Mouse (Mus musculus) large intestine, adult 2 months (tissue): Measurements from ENCODE around the gene Gm13889. TPM values are rescaled to one million over a fixed set of nuclear protein-coding genes. Genes with fewer than 3 reads are reported as not detected.

ENCODE experiments used
- DNase-seq: peaks from one replicate; pipeline ENCODE4 v3.0.0-alpha.2; 2012; ENCODE audit warnings: low read depth, low spot score
- WGBS: fragments of 180-500 bp; shearing (Covaris S2); methylation state at CpG from one replicate; pipeline ENCODE4 v1.1.7; 2018; 5-methylcytosine and 5-hydroxymethylcytosine counted together
- polyA plus RNA-seq: library from polyadenylated mRNA; depleted of rRNA; stranded (reverse); fragments of >200 nt; gene quantifications from 2 replicates; pipeline ENCODE4 v1.2.3, GENCODE M21; 2012; rRNA removed

Gene Gm13889
- 14.9 and 17.2 TPM in 2 replicates for polyA plus RNA-seq

- 7% methylated on average over 59 of the region's 62 CpGs for WGBS
Measured at GRCm38 (mm10) chr2:93956908-93957784, at the start of gene Gm13889. TSS of gene Gm13889 (minus strand) at chr2:93957201.

GRCm38 (mm10) chr2:94002331-94002730 lies 45.3 kb upstream of the Gm13889 start:
- 8% methylated on average over 2 of the region's 2 CpGs for WGBS
- DNase-seq, result peak; percentile 42

More at GRCm38 (mm10) chr2:93956908-93957784, at the start of gene Gm13889:
- no peak for DNase-seq

- WGBS, result 80% methylated on average over 4 of the region's 4 CpGs
- no peak for DNase-seq
Measured at GRCm38 (mm10) chr2:94001918-94002317, 44.9 kb upstream of the Gm13889 start.

- DNase-seq, result no peak
- WGBS, result 92% methylated on average over 6 of the region's 6 CpGs
Measured at GRCm38 (mm10) chr2:94001411-94001810, 44.4 kb upstream of the Gm13889 start.

- 91% methylated on average over 6 of the region's 6 CpGs for WGBS
- DNase-seq, result no peak
Measured at GRCm38 (mm10) chr2:93996254-93996653, 39.3 kb upstream of the Gm13889 start, which contains the start of gene Gm27027. TSS of gene Gm27027 (minus strand) at chr2:93996354.

GRCm38 (mm10) chr2:93992810-93993209 lies 35.8 kb upstream of the Gm13889 start:
- 81% methylated on average over 3 of the region's 3 CpGs for WGBS
- no peak for DNase-seq

- no peak for DNase-seq
- WGBS, result 73% methylated on average over 5 of the region's 5 CpGs
Measured at GRCm38 (mm10) chr2:93992259-93992658, 35.3 kb upstream of the Gm13889 start.

- 73% methylated on average over 3 of the region's 3 CpGs for WGBS
- no peak for DNase-seq
Measured at GRCm38 (mm10) chr2:93991336-93991735, 34.3 kb upstream of the Gm13889 start.

GRCm38 (mm10) chr2:93988440-93988839 lies 31.4 kb upstream of the Gm13889 start:
- 72% methylated on average over 2 of the region's 2 CpGs for WGBS
- DNase-seq, result no peak

GRCm38 (mm10) chr2:93982457-93983235 lies 25.6 kb upstream of the Gm13889 start:
- 59% methylated on average over 4 of the region's 4 CpGs for WGBS

GRCm38 (mm10) chr2:93979249-93980120 lies 22.5 kb upstream of the Gm13889 start:
- 69% methylated on average over 7 of the region's 7 CpGs for WGBS
- DNase-seq, result no peak

More at GRCm38 (mm10) chr2:93982457-93983235, 25.6 kb upstream of the Gm13889 start:
- DNase-seq, result no peak

- no peak for DNase-seq
- 3% methylated on average over 37 of the region's 37 CpGs for WGBS
Measured at GRCm38 (mm10) chr2:93976436-93977252, 19.6 kb upstream of the Gm13889 start.

GRCm38 (mm10) chr2:93975526-93976435 lies 18.8 kb upstream of the Gm13889 start:
- 39% methylated on average over 21 of the region's 21 CpGs for WGBS
- DNase-seq, result no peak

GRCm38 (mm10) chr2:93975041-93975440 lies 18.0 kb upstream of the Gm13889 start:
- DNase-seq, result no peak
- WGBS, result 56% methylated on average over 7 of the region's 7 CpGs

- DNase-seq, result no peak
- 63% methylated on average over 3 of the region's 3 CpGs for WGBS
Measured at GRCm38 (mm10) chr2:93971647-93972046, 14.6 kb upstream of the Gm13889 start.

GRCm38 (mm10) chr2:93964494-93965160 lies 7.6 kb upstream of the Gm13889 start:
- 51% methylated on average over 7 of the region's 7 CpGs for WGBS
- no peak for DNase-seq

- no peak for DNase-seq
- WGBS, result 77% methylated on average over 1 of the region's 1 CpGs
Measured at GRCm38 (mm10) chr2:93963802-93964201, 6.8 kb upstream of the Gm13889 start.
